Mouse (Mus musculus): ENCODE data around the gene Taz.

DNA sequence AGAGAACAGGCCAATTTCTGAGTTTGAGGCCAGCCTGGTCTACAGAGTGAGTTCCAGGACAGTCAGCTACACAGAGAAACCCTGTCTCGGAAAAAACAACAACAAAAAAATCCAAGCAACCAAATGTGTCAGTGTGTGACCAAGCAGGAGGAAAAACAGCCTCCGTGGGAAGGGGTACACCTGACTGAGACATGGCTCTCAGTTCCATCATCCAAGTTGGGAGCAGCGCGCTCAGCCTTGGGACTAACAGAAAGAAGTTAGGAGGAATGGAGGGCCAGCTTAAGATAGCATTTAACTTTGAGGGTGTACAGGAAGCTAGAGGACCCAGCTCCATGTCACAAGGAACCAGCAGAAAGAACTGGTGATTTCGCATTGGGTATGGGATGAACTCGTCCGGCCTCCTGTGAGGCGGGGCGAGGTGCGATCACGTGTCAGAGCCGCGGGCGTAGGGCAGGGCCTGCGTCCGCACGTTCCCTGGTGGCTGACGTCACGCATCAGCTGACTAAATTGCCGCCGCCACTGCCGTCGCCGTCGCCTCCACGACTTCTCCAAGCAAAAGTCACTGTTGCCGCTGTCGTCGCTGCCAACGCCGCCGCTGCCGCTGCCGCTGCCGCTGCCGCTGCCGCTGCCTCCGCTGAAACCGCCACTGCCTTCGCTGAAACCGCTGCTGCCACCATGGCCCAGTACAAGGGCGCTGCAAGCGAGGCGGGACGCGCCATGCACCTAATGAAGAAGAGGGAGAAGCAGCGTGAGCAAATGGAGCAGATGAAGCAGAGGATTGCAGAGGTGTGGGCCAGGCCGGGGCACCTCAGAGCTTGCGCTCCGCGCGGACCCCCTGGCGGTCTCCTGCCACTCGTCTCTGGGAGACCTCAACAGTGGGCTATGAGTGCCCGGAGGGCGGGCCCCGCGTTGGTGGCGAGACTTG lies 31.1 kb downstream of the Taz start, which contains the start of gene Fam50a:
- TF ChIP-seq POLR2A (IDR thresholded peaks at IDR 0.05; ENCODE audit: insufficient read depth, low read length) = peak; percentile 10
- no peak for TF ChIP-seq EP300 (IDR thresholded peaks at IDR 0.05; ENCODE audit: insufficient read depth, low read depth, low read length)
- no peak for TF ChIP-seq CTCF (IDR thresholded peaks at IDR 0.05; ENCODE audit: low read depth, low read length)
